In genomic region chr8:110806146-110806545, GRCm38 (mm10) we compare ENCODE assay signal across 9 mouse cellular contexts. TPM values are rescaled to one million over a fixed set of nuclear protein-coding genes. Genes with fewer than 3 reads are reported as not detected.
"Had no signal": no experiment of that assay in that cellular context is flagged by ENCODE, and none has a peak within 500 bp of the region (broad histone marks: within the 10 kb centered on the region; RNA-seq: fewer than 3 reads in every experiment).

No protein-coding gene starts in this region.

- H3K4me2 ChIP-seq: limb, embryonic 12.5 days; liver, embryonic 13.5 days; midbrain, embryonic 13.5 days had no signal

- H3K9me3 ChIP-seq: limb, embryonic 12.5 days; liver, embryonic 13.5 days; midbrain, embryonic 13.5 days had no signal

- H3K27ac ChIP-seq: limb, embryonic 12.5 days; liver, embryonic 13.5 days; midbrain, embryonic 13.5 days had no signal

- H3K9ac ChIP-seq: limb, embryonic 12.5 days; liver, embryonic 13.5 days; liver, postnatal 0 days; midbrain, embryonic 13.5 days had no signal

- DNase-seq: kidney, adult 8-10 months; kidney, postnatal 10 days; liver; liver, embryonic 13.5 days; liver, postnatal 0 days; right cerebral cortex, postnatal 14 days had no signal

- H3K4me3 ChIP-seq: limb, embryonic 12.5 days; liver, embryonic 13.5 days; midbrain, embryonic 13.5 days had no signal

- ATAC-seq: liver, postnatal 0 days; midbrain, embryonic 13.5 days had no signal

- H3K4me1 ChIP-seq: limb, embryonic 12.5 days; midbrain, embryonic 13.5 days had no signal

- H3K27me3 ChIP-seq: limb, embryonic 12.5 days; liver, embryonic 13.5 days; midbrain, embryonic 13.5 days had no signal

RNA-seq across cellular contexts. Expression of gene Il34, which starts 0.4 kb away (rescaled TPM):
- total RNA-seq: megakaryocyte progenitor cell, adult 5-6 weeks had no signal
